Mouse (Mus musculus) ovary, adult 10 weeks (tissue): Measurements from ENCODE around the gene Ints7. TPM values are rescaled to one million over a fixed set of nuclear protein-coding genes. Genes with fewer than 3 reads are reported as not detected.

Experiments
- polyA plus RNA-seq: library from polyadenylated mRNA; stranded (reverse); fragments of 350-450 nt; fragmentation: Illumina TruSeq; extraction: RNeasy Lipid Tissue Mini Kit (QIAGEN cat#74804); gene quantifications from one replicate; pipeline ENCODE4 v1.2.3, GENCODE M21; 2014

Gene Ints7
- 19.7 TPM for polyA plus RNA-seq

GRCm38 (mm10) chr1:191575458-191576247 lies at the start of gene Ints7, which contains the start of gene Dtl:
Ints7 (plus strand) TSS chr1:191575636.
Dtl (minus strand) TSS chr1:191575544.

Other genes with a start within 250 kb of the Ints7 start
- 51.9 TPM for gene Tmem206, start 249.7 kb upstream of the Ints7 start, polyA plus RNA-seq
- 178 TPM for gene Ppp2r5a, start 172.4 kb upstream of the Ints7 start, polyA plus RNA-seq
- gene Dtl, start 92 bp upstream of the Ints7 start, polyA plus RNA-seq: 31.4 TPM
- gene Lpgat1, start 142.2 kb downstream of the Ints7 start, polyA plus RNA-seq: 89.5 TPM
- 7.7 TPM for gene Nek2, start 245.8 kb downstream of the Ints7 start, polyA plus RNA-seq